ENCODE assay signal across 8 mouse cellular contexts in the genomic region with DNA sequence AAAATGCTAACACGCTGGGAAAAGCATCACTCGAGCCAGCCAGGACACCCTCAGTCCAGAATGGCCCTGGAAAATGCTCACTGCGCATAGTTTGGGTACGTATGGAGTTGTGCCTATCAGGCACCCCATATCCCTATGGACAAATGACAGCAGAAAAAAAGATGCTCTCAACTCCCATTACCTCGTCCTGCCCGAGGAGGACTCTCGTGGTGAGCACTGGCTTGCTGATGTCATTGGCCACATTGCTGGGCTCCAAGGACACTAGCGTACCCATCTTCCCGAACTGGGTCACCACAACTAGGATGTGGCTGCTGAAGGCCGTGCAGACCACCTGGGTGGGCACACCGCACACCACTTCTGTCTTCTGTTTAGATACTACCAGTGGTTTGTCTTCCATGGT. TPM values are rescaled to one million over a fixed set of nuclear protein-coding genes. Genes with fewer than 3 reads are reported as not detected.
DNase-seq lines count a peak whose midpoint lies in the region; ATAC-seq lines count a peak whose summit lies in the region.

No protein-coding gene starts in this region.

- 36% methylated on average over 11 of the region's 11 CpGs for WGBS in kidney, embryonic 16.5 days
- 48% methylated on average over 11 of the region's 11 CpGs for WGBS in hindbrain, embryonic 15.5 days
- 45% methylated on average over 11 of the region's 11 CpGs for WGBS in midbrain, embryonic 15.5 days

- H3K4me1 ChIP-seq in kidney, embryonic 16.5 days (ENCODE audit: insufficient read depth, low read length): peaks cover 16% of the 10 kb centered on the region
- peaks cover 5% of the 10 kb centered on the region for H3K4me1 ChIP-seq in brown adipose tissue, adult 24 weeks (ENCODE audit: control insufficient read depth, insufficient read depth, insufficient read length, low read length)
- peaks cover 17% of the 10 kb centered on the region for H3K4me1 ChIP-seq in hindbrain, embryonic 15.5 days (replicated peaks)
- H3K4me1 ChIP-seq in midbrain, embryonic 15.5 days: peaks cover 18% of the 10 kb centered on the region

- peak overlapping the region; percentile 95 for H3K4me2 ChIP-seq in kidney, embryonic 16.5 days (replicated peaks; ENCODE audit: low read depth, low read length)
- peak overlapping the region; percentile 98 for H3K4me2 ChIP-seq in hindbrain, embryonic 15.5 days
- H3K4me2 ChIP-seq in midbrain, embryonic 15.5 days: peak overlapping the region; percentile 93

- no peaks in the 10 kb centered on the region for H3K27me3 ChIP-seq in kidney, embryonic 16.5 days (ENCODE audit: insufficient read depth, low read length)
- H3K27me3 ChIP-seq in hindbrain, embryonic 15.5 days: 0 out of 2 replicates have a peak, but pooled peaks cover 3% of the 10 kb centered on the region
- no peaks in the 10 kb centered on the region for H3K27me3 ChIP-seq in midbrain, embryonic 15.5 days (replicated peaks)

- no peak overlapping the region for H3K27ac ChIP-seq in kidney, embryonic 16.5 days (ENCODE audit: low read length)
- H3K27ac ChIP-seq in brown adipose tissue, adult 24 weeks (replicated peaks; ENCODE audit: low read depth, low read length): no peak overlapping the region
- peak overlapping the region; percentile 86; the same call in 1 of the 2 replicates for H3K27ac ChIP-seq in hindbrain, embryonic 15.5 days (replicated peaks)
- 0 out of 2 replicates have a peak overlapping the region, but pooled peaks have one; percentile 18 for H3K27ac ChIP-seq in midbrain, embryonic 15.5 days

- H3K9ac ChIP-seq in kidney, embryonic 16.5 days (replicated peaks; ENCODE audit: low read length): peak overlapping the region; percentile 90
- peak overlapping the region; percentile 93 for H3K9ac ChIP-seq in hindbrain, embryonic 15.5 days
- peak overlapping the region; percentile 83 for H3K9ac ChIP-seq in midbrain, embryonic 15.5 days

- peaks cover 11% of the 10 kb centered on the region for H3K36me3 ChIP-seq in kidney, embryonic 16.5 days (ENCODE audit: insufficient read depth, low read length)
- peaks cover 6% of the 10 kb centered on the region; the same call in 1 of the 2 replicates for H3K36me3 ChIP-seq in hindbrain, embryonic 15.5 days
- H3K36me3 ChIP-seq in midbrain, embryonic 15.5 days (replicated peaks): peaks cover 3% of the 10 kb centered on the region; the same call in 1 of the 2 replicates

- no peak for ATAC-seq in kidney, embryonic 16.5 days (ENCODE audit: low FRiP score, low TSS enrichment)
- no peak; the same call in 1 of the 2 replicates for ATAC-seq in hindbrain, embryonic 15.5 days (ENCODE audit: low FRiP score, low read depth)
- 0 out of 2 replicates have a peak, but pooled peaks have one; percentile 31 for ATAC-seq in midbrain, embryonic 15.5 days (replicated peaks)
- no peak for ATAC-seq in monocyte, adult 5-6 weeks (replicated peaks; ENCODE audit: insufficient number of reproducible peaks, low FRiP score, low TSS enrichment, poor library complexity, severe bottlenecking)

- DNase-seq in kidney, postnatal 25 days: no peak
- no peak for DNase-seq in retina, embryonic 14.5 days (ENCODE audit: low spot score)
- DNase-seq in embryo, embryonic 11 days: no peak

- peak overlapping the region; percentile 93 for H3K4me3 ChIP-seq in kidney, embryonic 16.5 days (ENCODE audit: low read length)
- peak overlapping the region; percentile 100 for H3K4me3 ChIP-seq in brown adipose tissue, adult 24 weeks (ENCODE audit: insufficient read depth, low read depth, low read length)
- peak overlapping the region; percentile 90 for H3K4me3 ChIP-seq in hindbrain, embryonic 15.5 days
- peak overlapping the region; percentile 83 for H3K4me3 ChIP-seq in midbrain, embryonic 15.5 days

- no peaks in the 10 kb centered on the region for H3K9me3 ChIP-seq in kidney, embryonic 16.5 days (ENCODE audit: low read length)
- no peaks in the 10 kb centered on the region for H3K9me3 ChIP-seq in hindbrain, embryonic 15.5 days
- H3K9me3 ChIP-seq in midbrain, embryonic 15.5 days: no peaks in the 10 kb centered on the region

RNA-seq across cellular contexts. Expression of gene Gm26938, which starts 0.3 kb away (rescaled TPM):
- 0.72 TPM in 1 of 2 replicates, not detected in the other for polyA plus RNA-seq in kidney, embryonic 16.5 days (2015; fragmentation: Nextera tagmentation; extraction: Ambion mirVana)
- not detected in 2 replicates for polyA plus RNA-seq in brown adipose tissue, adult 24 weeks (2012; ENCODE audit: insufficient read depth, insufficient read length, missing spikeins)
- not detected in 2 replicates for polyA plus RNA-seq in hindbrain, embryonic 15.5 days (2015; fragmentation: Nextera tagmentation; extraction: Ambion mirVana)
- not detected in 2 replicates for polyA plus RNA-seq in midbrain, embryonic 15.5 days (2015; fragmentation: Nextera tagmentation; extraction: Ambion mirVana)
- not detected in 3 replicates for total RNA-seq in monocyte, adult 5-6 weeks (2017)

RNA-seq across cellular contexts. Expression of gene Psmg3, which starts 0.7 kb away (rescaled TPM):
- polyA plus RNA-seq in kidney, embryonic 16.5 days (2015; fragmentation: Nextera tagmentation; extraction: Ambion mirVana): 74.3 and 77.5 TPM in 2 replicates
- polyA plus RNA-seq in brown adipose tissue, adult 24 weeks (2012; ENCODE audit: insufficient read depth, insufficient read length, missing spikeins): 17.8 and 20.9 TPM in 2 replicates
- 67.4 and 71.0 TPM in 2 replicates for polyA plus RNA-seq in hindbrain, embryonic 15.5 days (2015; fragmentation: Nextera tagmentation; extraction: Ambion mirVana)
- polyA plus RNA-seq in midbrain, embryonic 15.5 days (2015; fragmentation: Nextera tagmentation; extraction: Ambion mirVana): 74.0 and 78.2 TPM in 2 replicates
- total RNA-seq in monocyte, adult 5-6 weeks (2017): 3.5 to 12.3 TPM (median 7.6 TPM) in 3 replicates

RNA-seq across cellular contexts. Expression of gene Tmem184a, which starts 6.2 kb away (rescaled TPM):
- 9.6 and 10.3 TPM in 2 replicates for polyA plus RNA-seq in kidney, embryonic 16.5 days (2015; fragmentation: Nextera tagmentation; extraction: Ambion mirVana)
- polyA plus RNA-seq in brown adipose tissue, adult 24 weeks (2012; ENCODE audit: insufficient read depth, insufficient read length, missing spikeins): 2.1 TPM in 1 of 2 replicates, not detected in the other
- polyA plus RNA-seq in hindbrain, embryonic 15.5 days (2015; fragmentation: Nextera tagmentation; extraction: Ambion mirVana): 0.12 and 0.18 TPM in 2 replicates
- 0.14 and 0.30 TPM in 2 replicates for polyA plus RNA-seq in midbrain, embryonic 15.5 days (2015; fragmentation: Nextera tagmentation; extraction: Ambion mirVana)
- total RNA-seq in monocyte, adult 5-6 weeks (2017): 0.67 TPM in 1 of 3 replicates, not detected in the others

RNA-seq across cellular contexts. Expression of gene Mafk, which starts 34.6 kb away (rescaled TPM):
- polyA plus RNA-seq in kidney, embryonic 16.5 days (2015; fragmentation: Nextera tagmentation; extraction: Ambion mirVana): 12.2 and 13.3 TPM in 2 replicates
- 7.7 and 8.7 TPM in 2 replicates for polyA plus RNA-seq in brown adipose tissue, adult 24 weeks (2012; ENCODE audit: insufficient read depth, insufficient read length, missing spikeins)
- polyA plus RNA-seq in hindbrain, embryonic 15.5 days (2015; fragmentation: Nextera tagmentation; extraction: Ambion mirVana): 11.7 and 13.5 TPM in 2 replicates
- polyA plus RNA-seq in midbrain, embryonic 15.5 days (2015; fragmentation: Nextera tagmentation; extraction: Ambion mirVana): 18.2 and 18.8 TPM in 2 replicates
- total RNA-seq in monocyte, adult 5-6 weeks (2017): 73.5 to 94.4 TPM (median 82.2 TPM) in 3 replicates

RNA-seq across cellular contexts. Expression of gene Ints1, which starts 50.5 kb away (rescaled TPM):
- 28.3 and 30.4 TPM in 2 replicates for polyA plus RNA-seq in kidney, embryonic 16.5 days (2015; fragmentation: Nextera tagmentation; extraction: Ambion mirVana)
- 15.5 and 15.9 TPM in 2 replicates for polyA plus RNA-seq in brown adipose tissue, adult 24 weeks (2012; ENCODE audit: insufficient read depth, insufficient read length, missing spikeins)
- polyA plus RNA-seq in hindbrain, embryonic 15.5 days (2015; fragmentation: Nextera tagmentation; extraction: Ambion mirVana): 30.0 and 30.3 TPM in 2 replicates
- 32.8 and 34.3 TPM in 2 replicates for polyA plus RNA-seq in midbrain, embryonic 15.5 days (2015; fragmentation: Nextera tagmentation; extraction: Ambion mirVana)
- 28.1 to 36.6 TPM (median 32.7 TPM) in 3 replicates for total RNA-seq in monocyte, adult 5-6 weeks (2017)

Comparison
In these comparisons a context has a peak if more than half of its experiments do, and no peak if none do; other contexts are left out.
1. H3K27ac ChIP-seq: peak in hindbrain, embryonic 15.5 days (single experiment) and midbrain, embryonic 15.5 days (single experiment); none in kidney, embryonic 16.5 days (single experiment) and brown adipose tissue, adult 24 weeks (single experiment).
2. Peak in every context shown above with its lines, with median percentiles within 50 percentile points of each other: H3K4me2 ChIP-seq, H3K4me3 ChIP-seq and H3K9ac ChIP-seq.